Mouse (Mus musculus): ENCODE results near the gene Fto.

The Fto gene

GRCm38 (mm10) chr8:91467881-91468534 lies 154.7 kb downstream of the Fto start:
- TF ChIP-seq POU5F1 (IDR thresholded peaks at IDR 0.05; ENCODE audit: borderline replicate concordance, low read length) = no peak
- 0 out of 2 replicates have a peak, but pooled peaks cover 3% of the 10 kb centered on the region for H3K36me3 ChIP-seq (ENCODE audit: insufficient read depth, low read length)
- H3K9me3 ChIP-seq (ENCODE audit: low read length) = no peaks in the 10 kb centered on the region
- no peaks in the 10 kb centered on the region for H3K27me3 ChIP-seq (ENCODE audit: insufficient read depth, low read length)
- 0 out of 2 replicates have a peak, but pooled peaks cover 5% of the 10 kb centered on the region for H3K4me1 ChIP-seq (replicated peaks; ENCODE audit: low read depth, low read length)
- H3K4me3 ChIP-seq (replicated peaks; ENCODE audit: low read length) = no peak overlapping the region

- H3K4me1 ChIP-seq (replicated peaks; ENCODE audit: low read depth, low read length) = 0 out of 2 replicates have a peak, but pooled peaks cover 5% of the 10 kb centered on the region
- no peak for TF ChIP-seq NANOG (IDR thresholded peaks at IDR 0.05; ENCODE audit: borderline replicate concordance, low read length)
- no peak for TF ChIP-seq CTCF (conservative IDR thresholded peaks at IDR 0.05; ENCODE audit: low read length)
- TF ChIP-seq POU5F1 (IDR thresholded peaks at IDR 0.05; ENCODE audit: borderline replicate concordance, low read length) = no peak
- no peaks in the 10 kb centered on the region for H3K9me3 ChIP-seq (ENCODE audit: low read length)
- no peak overlapping the region for H3K4me3 ChIP-seq (replicated peaks; ENCODE audit: low read length)
- no peaks in the 10 kb centered on the region for H3K27me3 ChIP-seq (ENCODE audit: insufficient read depth, low read length)
- peaks cover 6% of the 10 kb centered on the region; the same call in 1 of the 2 replicates for H3K36me3 ChIP-seq (ENCODE audit: insufficient read depth, low read length)
These were observed 156.1 kb downstream of the Fto start for GRCm38 (mm10) chr8:91469441-91469840.

- Histone ChIP-seq H3K4me1 (replicated peaks; ENCODE audit: low read depth, low read length) (no peaks in the 10 kb centered on the region), H3K9me3 (ENCODE audit: low read length) (no peaks in the 10 kb centered on the region), H3K27me3 (ENCODE audit: insufficient read depth, low read length) (no peaks in the 10 kb centered on the region), H3K4me3 (replicated peaks; ENCODE audit: low read length) (no peak overlapping the region), H3K36me3 (ENCODE audit: insufficient read depth, low read length) (peaks cover 12% of the 10 kb centered on the region; the same call in 1 of the 2 replicates)
- no peak for TF ChIP-seq CTCF (conservative IDR thresholded peaks at IDR 0.05; ENCODE audit: low read length)
- TF ChIP-seq POU5F1 (IDR thresholded peaks at IDR 0.05; ENCODE audit: borderline replicate concordance, low read length) = no peak
- no peak for TF ChIP-seq NANOG (IDR thresholded peaks at IDR 0.05; ENCODE audit: borderline replicate concordance, low read length)
These were observed 161.5 kb downstream of the Fto start for GRCm38 (mm10) chr8:91474731-91475279.

- Histone ChIP-seq H3K9me3 (ENCODE audit: low read length) (no peaks in the 10 kb centered on the region), H3K27me3 (ENCODE audit: insufficient read depth, low read length) (no peaks in the 10 kb centered on the region), H3K4me1 (replicated peaks; ENCODE audit: low read depth, low read length) (no peaks in the 10 kb centered on the region), H3K4me3 (replicated peaks; ENCODE audit: low read length) (no peak overlapping the region), H3K36me3 (ENCODE audit: insufficient read depth, low read length) (peaks cover 12% of the 10 kb centered on the region; the same call in 1 of the 2 replicates)
- no peak for TF ChIP-seq CTCF (conservative IDR thresholded peaks at IDR 0.05; ENCODE audit: low read length)
These were observed 163.7 kb downstream of the Fto start for GRCm38 (mm10) chr8:91476988-91477387.

GRCm38 (mm10) chr8:91477471-91477870 lies 164.1 kb downstream of the Fto start:
- no peak for TF ChIP-seq POU5F1 (IDR thresholded peaks at IDR 0.05; ENCODE audit: borderline replicate concordance, low read length)
- no peak for TF ChIP-seq CTCF (conservative IDR thresholded peaks at IDR 0.05; ENCODE audit: low read length)
- TF ChIP-seq NANOG (IDR thresholded peaks at IDR 0.05; ENCODE audit: borderline replicate concordance, low read length) = no peak
- Histone ChIP-seq H3K9me3 (ENCODE audit: low read length) (no peaks in the 10 kb centered on the region), H3K4me1 (replicated peaks; ENCODE audit: low read depth, low read length) (no peaks in the 10 kb centered on the region), H3K27me3 (ENCODE audit: insufficient read depth, low read length) (no peaks in the 10 kb centered on the region), H3K36me3 (ENCODE audit: insufficient read depth, low read length) (peaks cover 9% of the 10 kb centered on the region; the same call in 1 of the 2 replicates), H3K4me3 (replicated peaks; ENCODE audit: low read length) (no peak overlapping the region)

- H3K4me1 ChIP-seq (replicated peaks; ENCODE audit: low read depth, low read length) = peaks cover 6% of the 10 kb centered on the region; the same call in 1 of the 2 replicates
- no peak for TF ChIP-seq NANOG (IDR thresholded peaks at IDR 0.05; ENCODE audit: borderline replicate concordance, low read length)
- TF ChIP-seq POU5F1 (IDR thresholded peaks at IDR 0.05; ENCODE audit: borderline replicate concordance, low read length) = no peak
- no peak for TF ChIP-seq CTCF (conservative IDR thresholded peaks at IDR 0.05; ENCODE audit: low read length)
- H3K4me3 ChIP-seq (replicated peaks; ENCODE audit: low read length) = no peak overlapping the region
- no peaks in the 10 kb centered on the region for H3K9me3 ChIP-seq (ENCODE audit: low read length)
- no peaks in the 10 kb centered on the region for H3K27me3 ChIP-seq (ENCODE audit: insufficient read depth, low read length)
- peaks cover 12% of the 10 kb centered on the region; the same call in 1 of the 2 replicates for H3K36me3 ChIP-seq (ENCODE audit: insufficient read depth, low read length)
These were observed 169.2 kb downstream of the Fto start for GRCm38 (mm10) chr8:91482511-91482910.

GRCm38 (mm10) chr8:91486394-91486793 lies 173.1 kb downstream of the Fto start:
- H3K4me1 ChIP-seq (replicated peaks; ENCODE audit: low read depth, low read length) = peaks cover 26% of the 10 kb centered on the region
- H3K36me3 ChIP-seq (ENCODE audit: insufficient read depth, low read length) = peaks cover 12% of the 10 kb centered on the region; the same call in 1 of the 2 replicates
- TF ChIP-seq CTCF (conservative IDR thresholded peaks at IDR 0.05; ENCODE audit: low read length) (no peak), POU5F1 (IDR thresholded peaks at IDR 0.05; ENCODE audit: borderline replicate concordance, low read length) (no peak), NANOG (IDR thresholded peaks at IDR 0.05; ENCODE audit: borderline replicate concordance, low read length) (no peak)
- no peaks in the 10 kb centered on the region for H3K9me3 ChIP-seq (ENCODE audit: low read length)
- H3K27me3 ChIP-seq (ENCODE audit: insufficient read depth, low read length) = no peaks in the 10 kb centered on the region
- H3K4me3 ChIP-seq (replicated peaks; ENCODE audit: low read length) = no peak overlapping the region

GRCm38 (mm10) chr8:91487456-91487855 lies 174.1 kb downstream of the Fto start:
- H3K27me3 ChIP-seq (ENCODE audit: insufficient read depth, low read length) = no peaks in the 10 kb centered on the region
- no peaks in the 10 kb centered on the region for H3K9me3 ChIP-seq (ENCODE audit: low read length)
- peaks cover 26% of the 10 kb centered on the region for H3K4me1 ChIP-seq (replicated peaks; ENCODE audit: low read depth, low read length)
- TF ChIP-seq POU5F1 (IDR thresholded peaks at IDR 0.05; ENCODE audit: borderline replicate concordance, low read length) (no peak), NANOG (IDR thresholded peaks at IDR 0.05; ENCODE audit: borderline replicate concordance, low read length) (no peak), CTCF (conservative IDR thresholded peaks at IDR 0.05; ENCODE audit: low read length) (no peak)
- no peak overlapping the region for H3K4me3 ChIP-seq (replicated peaks; ENCODE audit: low read length)
- H3K36me3 ChIP-seq (ENCODE audit: insufficient read depth, low read length) = peaks cover 12% of the 10 kb centered on the region; the same call in 1 of the 2 replicates
